Mouse (Mus musculus) spleen, adult 12 weeks (tissue): ENCODE results near the gene Prkd2.
A peak's percentile ranks its signal among the peaks of the same experiment; 100 is the strongest.

Experiments used
- DNase-seq: peaks from one replicate; pipeline ENCODE4 v3.0.0; 2022; ENCODE audit warnings: low spot score

The Prkd2 gene

GRCm38 (mm10) chr7:16867488-16867887, 24.8 kb downstream of the Prkd2 start:
- no peak for DNase-seq

- no peak for DNase-seq
Measured at GRCm38 (mm10) chr7:16869497-16869896, 26.8 kb downstream of the Prkd2 start.

- no peak for DNase-seq
Measured at GRCm38 (mm10) chr7:16871600-16871999, 28.9 kb downstream of the Prkd2 start.

- DNase-seq = no peak
Measured at GRCm38 (mm10) chr7:16872478-16872877, 29.8 kb downstream of the Prkd2 start.

- DNase-seq = no peak
Measured at GRCm38 (mm10) chr7:16873392-16873791, 30.7 kb downstream of the Prkd2 start.

- DNase-seq = peak; percentile 68
Measured at GRCm38 (mm10) chr7:16874190-16874589, 31.5 kb downstream of the Prkd2 start.

- DNase-seq = peak; percentile 94
Measured at GRCm38 (mm10) chr7:16874756-16875309, 32.1 kb downstream of the Prkd2 start.

GRCm38 (mm10) chr7:16875310-16875325, 32.4 kb downstream of the Prkd2 start, which contains the start of gene Dact3:
Gene Dact3, plus strand, starts transcription at chr7:16875317.
- DNase-seq = no peak

- no peak for DNase-seq
Measured at GRCm38 (mm10) chr7:16875326-16875725, 32.6 kb downstream of the Prkd2 start.

GRCm38 (mm10) chr7:16876006-16876405, 33.3 kb downstream of the Prkd2 start:
- no peak for DNase-seq

GRCm38 (mm10) chr7:16876608-16877007, 33.9 kb downstream of the Prkd2 start:
- DNase-seq = no peak

- no peak for DNase-seq
Measured at GRCm38 (mm10) chr7:16877717-16878116, 35.0 kb downstream of the Prkd2 start.

- no peak for DNase-seq
Measured at GRCm38 (mm10) chr7:16879796-16880547, 37.3 kb downstream of the Prkd2 start.

GRCm38 (mm10) chr7:16880615-16881014, 37.9 kb downstream of the Prkd2 start:
- no peak for DNase-seq

GRCm38 (mm10) chr7:16883162-16883561, 40.5 kb downstream of the Prkd2 start:
- DNase-seq = no peak

- no peak for DNase-seq
Measured at GRCm38 (mm10) chr7:16884334-16884733, 41.6 kb downstream of the Prkd2 start.

GRCm38 (mm10) chr7:16885271-16885776, 42.6 kb downstream of the Prkd2 start:
- no peak for DNase-seq

GRCm38 (mm10) chr7:16885905-16886304, 43.2 kb downstream of the Prkd2 start:
- no peak for DNase-seq

GRCm38 (mm10) chr7:16890536-16890935, 47.8 kb downstream of the Prkd2 start:
- no peak for DNase-seq

- no peak for DNase-seq
Measured at GRCm38 (mm10) chr7:16890944-16891343, 48.2 kb downstream of the Prkd2 start.

- DNase-seq = peak; percentile 74
Measured at GRCm38 (mm10) chr7:16891641-16892351, 49.1 kb downstream of the Prkd2 start, which contains the start of gene Gng8. Gene Gng8, plus strand, starts transcription at chr7:16891786.

GRCm38 (mm10) chr7:16892352-16892730, 49.6 kb downstream of the Prkd2 start:
- no peak for DNase-seq

GRCm38 (mm10) chr7:16893612-16894011, 50.9 kb downstream of the Prkd2 start:
- DNase-seq = no peak

GRCm38 (mm10) chr7:16894279-16894678, 51.6 kb downstream of the Prkd2 start:
- DNase-seq = no peak
